Mouse (Mus musculus) brain, embryonic 18.5 days (tissue): ENCODE data around the gene Camk1g.

Experiments
- DNase-seq: peaks from one replicate; pipeline ENCODE4 v3.0.0-alpha.2; 2012; ENCODE audit warnings: low read depth, low spot score

Camk1g gene

GRCm38 (mm10) chr1:193332671-193333070, 37.4 kb downstream of the Camk1g start:
- DNase-seq, result no peak

GRCm38 (mm10) chr1:193332018-193332417, 38.1 kb downstream of the Camk1g start:
- no peak for DNase-seq

GRCm38 (mm10) chr1:193330626-193331025, 39.5 kb downstream of the Camk1g start:
- no peak for DNase-seq

GRCm38 (mm10) chr1:193330172-193330571, 39.9 kb downstream of the Camk1g start:
- DNase-seq, result no peak

GRCm38 (mm10) chr1:193329557-193329956, 40.5 kb downstream of the Camk1g start:
- no peak for DNase-seq

GRCm38 (mm10) chr1:193327686-193328085, 42.4 kb downstream of the Camk1g start:
- DNase-seq, result no peak

- no peak for DNase-seq
These were observed 42.9 kb downstream of the Camk1g start for GRCm38 (mm10) chr1:193327216-193327615.

GRCm38 (mm10) chr1:193326456-193327145, 43.5 kb downstream of the Camk1g start:
- DNase-seq, result no peak

- DNase-seq, result no peak
These were observed 44.2 kb downstream of the Camk1g start for GRCm38 (mm10) chr1:193325891-193326290.

GRCm38 (mm10) chr1:193324224-193324623, 45.9 kb downstream of the Camk1g start:
- DNase-seq, result no peak

GRCm38 (mm10) chr1:193323686-193324085, 46.4 kb downstream of the Camk1g start:
- no peak for DNase-seq

- no peak for DNase-seq
These were observed 49.7 kb downstream of the Camk1g start for GRCm38 (mm10) chr1:193320398-193320797.

GRCm38 (mm10) chr1:193319721-193320120, 50.4 kb downstream of the Camk1g start:
- no peak for DNase-seq

- no peak for DNase-seq
These were observed 52.9 kb downstream of the Camk1g start for GRCm38 (mm10) chr1:193317159-193317559.

- DNase-seq, result no peak
These were observed 53.7 kb downstream of the Camk1g start for GRCm38 (mm10) chr1:193316358-193316750.

GRCm38 (mm10) chr1:193315705-193316357, 54.3 kb downstream of the Camk1g start:
- DNase-seq, result no peak

GRCm38 (mm10) chr1:193311596-193311995, 58.5 kb downstream of the Camk1g start:
- no peak for DNase-seq

GRCm38 (mm10) chr1:193310519-193311085, 59.5 kb downstream of the Camk1g start:
- DNase-seq, result no peak

GRCm38 (mm10) chr1:193309785-193310518, 60.1 kb downstream of the Camk1g start:
- no peak for DNase-seq

- no peak for DNase-seq
These were observed 63.3 kb downstream of the Camk1g start for GRCm38 (mm10) chr1:193306832-193307231.

GRCm38 (mm10) chr1:193305386-193305785, 64.7 kb downstream of the Camk1g start:
- DNase-seq, result peak; percentile 74

- DNase-seq, result no peak
These were observed 67.0 kb downstream of the Camk1g start for GRCm38 (mm10) chr1:193303096-193303495.
